Mouse (Mus musculus) kidney, adult 9 months (tissue): ENCODE results near the gene Tlx1.
A peak's percentile ranks its signal among the peaks of the same experiment; 100 is the strongest.

Experiments
- DNase-seq: peaks from one replicate; pipeline ENCODE4 v3.0.0; 2022

Tlx1 gene

GRCm38 (mm10) chr19:45150490-45151181, at the start of gene Tlx1:
Gene Tlx1, plus strand, starts transcription at chr19:45150680.
- DNase-seq: no peak

GRCm38 (mm10) chr19:45105591-45105990, 44.9 kb upstream of the Tlx1 start:
- DNase-seq: no peak

- DNase-seq: no peak
These were observed 43.8 kb upstream of the Tlx1 start for GRCm38 (mm10) chr19:45106689-45107088.

- no peak for DNase-seq
These were observed 39.8 kb upstream of the Tlx1 start for GRCm38 (mm10) chr19:45110681-45111080.

- DNase-seq: no peak
These were observed 38.0 kb upstream of the Tlx1 start for GRCm38 (mm10) chr19:45112444-45112843.

GRCm38 (mm10) chr19:45113791-45114460, 36.6 kb upstream of the Tlx1 start:
- DNase-seq: peak; percentile 23

- no peak for DNase-seq
These were observed 35.7 kb upstream of the Tlx1 start for GRCm38 (mm10) chr19:45114772-45115171.

- peak; percentile 60 for DNase-seq
These were observed 33.7 kb upstream of the Tlx1 start for GRCm38 (mm10) chr19:45116798-45117197.

- DNase-seq: no peak
These were observed 18.4 kb upstream of the Tlx1 start for GRCm38 (mm10) chr19:45131966-45132628.

- DNase-seq: no peak
These were observed 7.9 kb upstream of the Tlx1 start for GRCm38 (mm10) chr19:45142531-45142930.

GRCm38 (mm10) chr19:45143214-45143895, 7.1 kb upstream of the Tlx1 start:
- no peak for DNase-seq

- DNase-seq: no peak
These were observed 3.4 kb upstream of the Tlx1 start for GRCm38 (mm10) chr19:45147071-45147470.

- DNase-seq: no peak
These were observed 1.1 kb downstream of the Tlx1 start for GRCm38 (mm10) chr19:45151361-45152182.

- DNase-seq: no peak
These were observed 1.7 kb downstream of the Tlx1 start for GRCm38 (mm10) chr19:45152183-45152650.

GRCm38 (mm10) chr19:45153311-45154058, 3.0 kb downstream of the Tlx1 start:
- DNase-seq: no peak

GRCm38 (mm10) chr19:45154059-45154386, 3.5 kb downstream of the Tlx1 start:
- DNase-seq: no peak

GRCm38 (mm10) chr19:45154521-45154920, 4.0 kb downstream of the Tlx1 start:
- DNase-seq: no peak

- no peak for DNase-seq
These were observed 4.8 kb downstream of the Tlx1 start for GRCm38 (mm10) chr19:45155141-45155790.

GRCm38 (mm10) chr19:45155791-45156186, 5.3 kb downstream of the Tlx1 start:
- no peak for DNase-seq

- no peak for DNase-seq
These were observed 5.9 kb downstream of the Tlx1 start for GRCm38 (mm10) chr19:45156381-45156780.

GRCm38 (mm10) chr19:45158201-45158600, 7.7 kb downstream of the Tlx1 start:
- DNase-seq: no peak
